Mouse (Mus musculus) embryonic facial prominence, embryonic 13.5 days (tissue): ENCODE measurements around the gene Stra8. TPM values are rescaled to one million over a fixed set of nuclear protein-coding genes. Genes with fewer than 3 reads are reported as not detected.

Experiments used
- ATAC-seq: fragments of 200-750 bp; cut with Nextera tagmentation; 2 replicates; pipeline ENCODE4 v1.8.0; 2017; ENCODE audit warnings: low read depth; ENCODE audit not compliant: insufficient number of reproducible peaks, insufficient read depth, low FRiP score, low TSS enrichment
- H3K27ac ChIP-seq: fragments of 300-500 bp; sonication (generic); 2 replicates; pipeline ENCODE4 v1.5.1; 2015; ENCODE audit warnings: moderate library complexity, mild to moderate bottlenecking, inconsistent platforms
- H3K27me3 ChIP-seq: fragments of 300-500 bp; sonication (generic); 2 replicates; pipeline ENCODE4 v1.6.1; 2015; ENCODE audit warnings: mild to moderate bottlenecking, inconsistent platforms
- H3K36me3 ChIP-seq: fragments of 300-500 bp; sonication (generic); 2 replicates; pipeline ENCODE4 v1.6.1; 2015; ENCODE audit warnings: mild to moderate bottlenecking, inconsistent platforms
- H3K4me1 ChIP-seq: fragments of 300-500 bp; sonication (generic); 2 replicates; pipeline ENCODE4 v1.6.1; 2015; ENCODE audit warnings: inconsistent platforms
- H3K4me2 ChIP-seq: fragments of 300-500 bp; sonication (generic); 2 replicates; pipeline ENCODE4 v1.6.1; 2015; ENCODE audit warnings: moderate library complexity, mild to moderate bottlenecking, inconsistent platforms
- H3K4me3 ChIP-seq: fragments of 300-500 bp; sonication (generic); 2 replicates; pipeline ENCODE4 v1.5.1; 2015; ENCODE audit warnings: mild to moderate bottlenecking, inconsistent platforms
- H3K9ac ChIP-seq: fragments of 300-500 bp; sonication (generic); 2 replicates; pipeline ENCODE4 v1.6.1; 2015; ENCODE audit warnings: mild to moderate bottlenecking, inconsistent platforms
- H3K9me3 ChIP-seq: fragments of 300-500 bp; sonication (generic); 2 replicates; pipeline ENCODE4 v1.6.1; 2016; ENCODE audit warnings: inconsistent platforms
- WGBS: fragments of 180-500 bp; shearing (Covaris S2); methylation state at CpG from one replicate; pipeline ENCODE4 v1.1.7; 2015; ENCODE audit warnings: mixed read lengths; 5-methylcytosine and 5-hydroxymethylcytosine counted together
- polyA plus RNA-seq: library from polyadenylated mRNA; unstranded; fragments of >200 nt; fragmentation: Nextera tagmentation; extraction: Ambion mirVana; gene quantifications from 2 replicates; pipeline ENCODE4 v1.2.1, GENCODE M21; 2015

The Stra8 gene
- polyA plus RNA-seq, 1 experiment from 2014 or later: not detected

DNA sequence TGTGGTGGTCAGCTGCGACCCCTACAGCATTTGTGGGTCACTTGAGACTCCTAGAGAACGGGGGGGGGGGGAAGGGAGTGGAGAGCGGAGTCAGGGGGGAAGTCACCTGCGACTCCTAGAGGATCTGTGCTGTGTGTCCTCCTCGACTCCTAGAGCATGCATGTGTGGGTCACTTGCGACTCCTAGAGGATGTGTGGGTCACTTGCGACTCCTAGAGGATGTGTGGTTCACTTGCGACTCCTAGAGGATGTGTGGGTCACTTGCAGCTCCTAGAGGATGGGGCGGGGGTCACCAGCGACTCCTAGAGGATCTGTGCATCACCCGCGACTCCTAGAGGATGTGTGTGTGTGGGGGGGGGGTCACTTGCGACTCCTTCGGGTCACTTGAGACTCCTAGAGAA is 2.0 kb downstream of the Stra8 start:
- no peak overlapping the region for H3K4me2 ChIP-seq
- H3K9me3 ChIP-seq: no peaks in the 10 kb centered on the region
- ATAC-seq: no peak
- H3K4me3 ChIP-seq: no peak overlapping the region
- no peaks in the 10 kb centered on the region for H3K36me3 ChIP-seq
- no peak overlapping the region for H3K9ac ChIP-seq
- H3K27me3 ChIP-seq: no peaks in the 10 kb centered on the region
- 50% methylated on average over 14 of the region's 14 CpGs for WGBS
- peaks cover 10% of the 10 kb centered on the region for H3K4me1 ChIP-seq
- H3K27ac ChIP-seq: no peak overlapping the region

DNA sequence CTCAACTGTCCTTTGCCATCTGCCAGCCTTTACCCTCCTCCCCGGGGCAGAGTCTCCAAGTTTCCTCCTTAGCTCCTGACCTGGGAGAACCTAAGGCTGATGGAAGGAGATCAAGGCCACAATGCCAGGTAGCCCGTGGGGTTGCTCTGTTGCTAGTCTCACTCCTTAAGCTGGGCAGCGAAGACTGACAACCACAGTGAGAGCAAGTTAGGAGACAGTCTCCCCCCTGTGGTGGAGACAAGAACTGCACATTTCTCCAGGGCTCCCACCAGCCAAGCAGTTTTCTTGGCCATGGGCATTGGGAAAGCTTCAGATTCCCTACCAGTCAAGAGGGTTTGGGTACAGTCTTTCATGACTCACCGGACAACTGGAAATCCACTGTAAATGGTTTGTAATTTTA is 7.2 kb downstream of the Stra8 start:
- Histone ChIP-seq H3K4me3 (no peak overlapping the region), H3K27me3 (no peaks in the 10 kb centered on the region), H3K36me3 (no peaks in the 10 kb centered on the region), H3K9me3 (no peaks in the 10 kb centered on the region), H3K27ac (no peak overlapping the region), H3K4me2 (no peak overlapping the region), H3K4me1 (0 out of 2 replicates have a peak, but pooled peaks cover 3% of the 10 kb centered on the region), H3K9ac (no peak overlapping the region)
- no peak for ATAC-seq
- 41% methylated on average over 4 of the region's 4 CpGs for WGBS

DNA sequence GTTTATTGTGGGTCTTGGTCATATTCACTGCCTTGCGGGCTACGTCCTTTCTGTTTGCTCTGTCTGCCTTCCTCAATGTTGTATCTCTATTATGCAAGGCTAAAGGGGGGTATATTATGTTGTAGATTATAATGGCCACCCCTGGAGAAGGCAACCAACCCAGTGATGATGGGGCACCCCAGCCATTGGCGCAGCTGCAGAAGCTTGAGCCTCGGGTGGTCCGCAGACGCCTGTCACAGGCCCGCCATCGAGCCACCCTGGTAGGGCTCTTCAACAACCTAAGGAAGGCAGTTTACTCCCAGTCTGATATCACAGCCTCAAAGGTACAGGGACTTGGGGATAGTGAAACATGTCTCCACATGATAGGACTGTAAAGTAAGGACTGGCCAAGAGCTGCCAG is 7.6 kb downstream of the Stra8 start:
- no peak overlapping the region for H3K27ac ChIP-seq
- no peak overlapping the region for H3K4me3 ChIP-seq
- H3K27me3 ChIP-seq: no peaks in the 10 kb centered on the region
- WGBS: 93% methylated on average over 8 of the region's 8 CpGs
- no peaks in the 10 kb centered on the region for H3K9me3 ChIP-seq
- no peak for ATAC-seq
- no peak overlapping the region for H3K9ac ChIP-seq
- no peaks in the 10 kb centered on the region for H3K36me3 ChIP-seq
- H3K4me2 ChIP-seq: no peak overlapping the region
- 0 out of 2 replicates have a peak, but pooled peaks cover 3% of the 10 kb centered on the region for H3K4me1 ChIP-seq

DNA sequence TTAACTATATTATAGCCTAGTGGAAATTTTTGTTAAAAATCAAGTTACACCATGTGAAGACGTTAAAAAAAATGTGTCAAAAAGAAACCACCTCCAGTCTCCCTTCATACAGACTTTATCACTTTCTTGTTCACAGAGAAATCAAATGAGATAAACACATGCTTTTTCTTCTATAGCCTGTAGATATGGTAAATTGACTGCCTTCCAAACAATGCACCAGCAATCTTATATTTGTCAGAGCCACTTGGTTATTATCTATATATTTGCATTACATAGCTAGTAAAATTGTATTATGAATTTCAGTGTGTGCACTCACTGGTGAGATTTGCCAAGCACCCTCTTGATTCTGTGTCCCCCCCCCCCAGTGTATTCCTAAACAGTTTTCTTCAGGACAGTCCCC is 12.7 kb downstream of the Stra8 start:
- Histone ChIP-seq H3K4me1 (no peaks in the 10 kb centered on the region), H3K4me2 (no peak overlapping the region), H3K27ac (no peak overlapping the region), H3K36me3 (no peaks in the 10 kb centered on the region), H3K9me3 (no peaks in the 10 kb centered on the region), H3K4me3 (no peak overlapping the region), H3K27me3 (no peaks in the 10 kb centered on the region), H3K9ac (no peak overlapping the region)
- ATAC-seq: no peak
- 93% methylated on average over 1 of the region's 1 CpGs for WGBS

DNA sequence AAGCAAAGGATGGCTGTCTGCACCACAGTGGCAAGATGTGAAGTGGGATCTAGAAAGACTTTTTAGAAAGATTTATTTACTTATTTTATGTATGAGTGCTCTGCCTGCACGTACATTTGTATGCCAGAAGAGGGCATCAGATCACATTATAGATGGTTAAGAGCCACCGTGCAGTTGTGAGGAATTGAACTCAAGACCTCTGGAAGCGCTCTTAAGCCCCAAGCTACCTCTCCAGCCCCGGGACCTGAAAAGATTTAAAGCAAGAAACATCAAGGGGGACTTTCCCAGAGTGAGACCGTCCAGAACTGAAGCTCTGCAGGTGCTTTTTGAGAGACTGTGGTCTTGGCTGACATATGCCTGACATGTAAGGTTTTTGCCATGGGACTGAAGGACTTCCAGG is 16.8 kb downstream of the Stra8 start:
- Histone ChIP-seq H3K9ac (no peak overlapping the region), H3K36me3 (no peaks in the 10 kb centered on the region), H3K4me3 (no peak overlapping the region), H3K4me2 (no peak overlapping the region), H3K27me3 (no peaks in the 10 kb centered on the region), H3K4me1 (0 out of 2 replicates have a peak, but pooled peaks cover 8% of the 10 kb centered on the region), H3K27ac (no peak overlapping the region), H3K9me3 (no peaks in the 10 kb centered on the region)
- ATAC-seq: no peak
- 79% methylated on average over 5 of the region's 5 CpGs for WGBS

DNA sequence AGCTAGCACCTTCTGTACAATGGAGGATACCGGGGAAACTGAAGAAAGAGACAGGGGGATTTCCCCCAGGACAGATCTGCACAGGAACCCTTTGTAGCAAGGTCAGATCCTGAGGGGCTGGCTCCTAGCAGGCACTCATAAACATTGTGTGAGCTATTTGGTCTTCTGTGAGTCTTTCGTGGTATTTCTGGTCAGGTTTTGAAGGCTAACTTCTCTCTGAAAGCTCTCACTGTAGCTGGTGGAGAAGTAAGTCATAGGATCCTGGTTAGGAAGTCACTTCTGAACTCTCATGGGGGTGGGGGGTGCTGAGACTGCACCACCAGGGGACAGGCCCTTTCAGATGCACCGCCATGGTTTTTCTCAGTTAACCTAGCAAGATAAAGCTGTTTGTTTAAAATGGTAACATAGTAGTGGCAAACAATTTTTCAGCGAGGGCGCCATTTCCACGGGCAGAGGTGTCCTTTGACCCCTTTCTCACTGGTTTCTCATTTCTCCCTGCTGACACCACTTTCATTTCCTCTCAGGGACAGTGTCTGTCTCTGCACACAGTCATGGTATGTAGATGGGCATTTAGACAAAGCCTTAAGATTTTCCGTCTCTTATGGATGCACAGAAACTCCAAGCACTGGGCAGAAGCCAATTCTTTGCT is 18.4 kb downstream of the Stra8 start:
- no peak overlapping the region for H3K27ac ChIP-seq
- no peak overlapping the region for H3K4me2 ChIP-seq
- 65% methylated on average over 7 of the region's 7 CpGs for WGBS
- no peaks in the 10 kb centered on the region for H3K36me3 ChIP-seq
- no peak overlapping the region for H3K9ac ChIP-seq
- H3K4me1 ChIP-seq: 0 out of 2 replicates have a peak, but pooled peaks cover 8% of the 10 kb centered on the region
- no peaks in the 10 kb centered on the region for H3K27me3 ChIP-seq
- no peak for ATAC-seq
- H3K9me3 ChIP-seq: no peaks in the 10 kb centered on the region
- no peak overlapping the region for H3K4me3 ChIP-seq

DNA sequence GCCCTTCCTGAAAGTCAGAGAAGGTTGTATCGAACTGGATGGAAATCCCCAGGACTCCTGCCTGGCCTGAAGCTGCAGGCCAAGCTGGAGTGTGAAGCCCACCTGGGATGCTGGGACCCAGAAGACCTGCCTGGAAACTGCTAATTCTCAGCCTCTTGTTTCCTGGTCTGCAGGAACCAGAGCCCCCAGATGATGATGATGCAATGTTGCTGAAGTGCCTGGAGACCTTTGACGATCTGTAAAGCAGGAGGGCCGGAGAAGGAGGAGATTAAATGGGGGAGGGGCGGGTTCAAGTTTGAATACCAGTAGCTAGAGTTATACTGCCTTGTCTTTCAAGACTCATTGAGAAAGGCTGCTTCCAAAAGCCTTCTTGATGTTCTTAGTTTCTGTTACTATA is 19.0 kb downstream of the Stra8 start:
- no peak overlapping the region for H3K9ac ChIP-seq
- H3K36me3 ChIP-seq: no peaks in the 10 kb centered on the region
- H3K9me3 ChIP-seq: no peaks in the 10 kb centered on the region
- no peak overlapping the region for H3K27ac ChIP-seq
- no peaks in the 10 kb centered on the region for H3K27me3 ChIP-seq
- 0 out of 2 replicates have a peak, but pooled peaks cover 8% of the 10 kb centered on the region for H3K4me1 ChIP-seq
- ATAC-seq: no peak
- 43% methylated on average over 4 of the region's 4 CpGs for WGBS
- H3K4me3 ChIP-seq: no peak overlapping the region
- no peak overlapping the region for H3K4me2 ChIP-seq

DNA sequence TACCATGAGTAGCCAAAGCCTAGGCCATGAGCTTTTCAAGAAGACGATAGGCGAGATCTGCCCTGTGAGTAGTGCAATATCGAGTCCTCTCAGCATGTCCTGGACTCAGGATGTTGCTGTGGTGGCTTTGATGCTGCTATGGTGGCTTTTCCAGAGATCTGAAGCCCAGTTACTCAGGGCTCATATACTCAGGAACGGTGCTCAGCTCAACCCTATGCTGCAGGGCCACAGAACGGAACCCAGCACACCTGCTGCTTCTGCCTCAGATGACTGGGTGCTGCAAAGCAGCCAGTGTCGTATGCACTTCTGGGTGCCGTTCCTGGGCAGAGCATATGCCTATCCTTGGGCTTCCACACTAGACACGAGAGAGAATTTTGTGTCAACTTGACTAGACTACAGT is 19.5 kb downstream of the Stra8 start:
- H3K27ac ChIP-seq: no peak overlapping the region
- peaks cover 10% of the 10 kb centered on the region for H3K4me1 ChIP-seq
- H3K36me3 ChIP-seq: no peaks in the 10 kb centered on the region
- no peak for ATAC-seq
- no peak overlapping the region for H3K9ac ChIP-seq
- H3K4me2 ChIP-seq: no peak overlapping the region
- no peak overlapping the region for H3K4me3 ChIP-seq
- no peaks in the 10 kb centered on the region for H3K9me3 ChIP-seq
- 91% methylated on average over 8 of the region's 8 CpGs for WGBS
- H3K27me3 ChIP-seq: no peaks in the 10 kb centered on the region

DNA sequence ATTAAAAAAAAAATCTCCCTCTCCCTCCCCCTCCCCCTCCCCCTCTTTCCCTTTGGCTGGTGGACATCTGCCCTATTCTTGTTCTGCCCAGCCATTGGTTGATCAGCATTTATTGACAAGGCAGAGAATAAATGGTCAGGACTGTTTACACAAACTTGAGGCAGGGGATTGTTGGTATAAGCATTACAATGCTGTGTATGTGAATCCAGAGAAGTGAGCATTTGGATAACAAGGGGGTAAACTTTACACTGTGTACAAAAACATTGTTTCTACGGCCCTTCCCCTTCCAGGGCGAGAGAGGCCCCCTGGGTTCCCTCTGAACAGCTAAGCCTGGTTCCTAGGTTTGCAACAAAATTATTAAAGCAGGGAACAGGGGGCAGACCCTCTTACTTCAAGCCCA is 21.5 kb downstream of the Stra8 start:
- Histone ChIP-seq H3K4me3 (no peak overlapping the region), H3K4me1 (peaks cover 16% of the 10 kb centered on the region), H3K4me2 (no peak overlapping the region), H3K36me3 (no peaks in the 10 kb centered on the region), H3K9me3 (no peaks in the 10 kb centered on the region), H3K27ac (no peak overlapping the region), H3K9ac (no peak overlapping the region), H3K27me3 (no peaks in the 10 kb centered on the region)
- 69% methylated on average over 2 of the region's 2 CpGs for WGBS
- no peak for ATAC-seq

DNA sequence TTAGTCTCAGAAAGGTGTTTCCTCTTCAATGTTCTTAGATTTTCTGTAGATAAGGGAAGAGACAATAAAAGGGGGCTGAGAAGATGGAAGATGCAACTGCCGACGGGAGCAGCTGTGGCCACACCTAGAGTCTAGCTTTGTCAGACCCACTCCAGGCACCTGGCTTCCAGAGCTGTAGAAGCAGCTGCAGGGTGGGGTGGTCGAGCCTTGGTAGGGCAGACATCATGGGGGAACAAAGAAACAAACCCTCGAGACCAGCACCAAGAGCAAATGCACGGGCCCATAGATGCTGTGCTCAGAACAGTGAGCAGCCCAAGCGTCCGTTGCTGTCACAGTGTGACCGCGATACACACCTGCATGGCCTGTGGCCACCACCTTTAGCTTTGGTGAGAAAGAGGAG is 22.5 kb downstream of the Stra8 start:
- H3K4me3 ChIP-seq: no peak overlapping the region
- H3K36me3 ChIP-seq: no peaks in the 10 kb centered on the region
- no peak for ATAC-seq
- H3K9me3 ChIP-seq: no peaks in the 10 kb centered on the region
- no peak overlapping the region for H3K4me2 ChIP-seq
- H3K9ac ChIP-seq: no peak overlapping the region
- peaks cover 16% of the 10 kb centered on the region for H3K4me1 ChIP-seq
- H3K27me3 ChIP-seq: no peaks in the 10 kb centered on the region
- H3K27ac ChIP-seq: no peak overlapping the region
- 86% methylated on average over 9 of the region's 9 CpGs for whole genome bisulfite sequencing

DNA sequence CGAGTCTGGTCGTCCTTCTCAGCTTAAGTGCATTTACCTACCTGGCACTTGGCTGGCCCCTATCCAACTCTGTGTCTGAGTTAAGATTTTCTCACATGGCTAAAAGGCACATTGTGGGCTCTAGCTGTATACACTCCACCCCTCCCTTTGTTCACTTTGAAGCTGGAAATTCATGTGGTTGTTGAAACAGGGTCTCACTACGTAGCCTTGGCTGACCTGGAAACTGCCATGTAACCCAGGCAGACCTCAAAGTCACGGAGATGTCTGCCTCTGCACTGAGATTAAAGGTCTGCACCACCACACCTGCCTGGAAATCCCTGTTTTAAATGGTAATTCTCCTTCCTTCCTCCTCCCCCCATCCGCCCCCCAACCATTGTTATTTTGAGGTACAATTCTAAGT is 23.5 kb downstream of the Stra8 start:
- H3K4me1 ChIP-seq: peaks cover 15% of the 10 kb centered on the region
- H3K9me3 ChIP-seq: no peaks in the 10 kb centered on the region
- no peak for ATAC-seq
- WGBS: 74% methylated on average over 5 of the region's 5 CpGs
- H3K36me3 ChIP-seq: no peaks in the 10 kb centered on the region
- H3K27me3 ChIP-seq: no peaks in the 10 kb centered on the region; the same call in 1 of the 2 replicates
- H3K4me2 ChIP-seq: no peak overlapping the region
- no peak overlapping the region for H3K4me3 ChIP-seq
- H3K27ac ChIP-seq: no peak overlapping the region
- no peak overlapping the region for H3K9ac ChIP-seq

DNA sequence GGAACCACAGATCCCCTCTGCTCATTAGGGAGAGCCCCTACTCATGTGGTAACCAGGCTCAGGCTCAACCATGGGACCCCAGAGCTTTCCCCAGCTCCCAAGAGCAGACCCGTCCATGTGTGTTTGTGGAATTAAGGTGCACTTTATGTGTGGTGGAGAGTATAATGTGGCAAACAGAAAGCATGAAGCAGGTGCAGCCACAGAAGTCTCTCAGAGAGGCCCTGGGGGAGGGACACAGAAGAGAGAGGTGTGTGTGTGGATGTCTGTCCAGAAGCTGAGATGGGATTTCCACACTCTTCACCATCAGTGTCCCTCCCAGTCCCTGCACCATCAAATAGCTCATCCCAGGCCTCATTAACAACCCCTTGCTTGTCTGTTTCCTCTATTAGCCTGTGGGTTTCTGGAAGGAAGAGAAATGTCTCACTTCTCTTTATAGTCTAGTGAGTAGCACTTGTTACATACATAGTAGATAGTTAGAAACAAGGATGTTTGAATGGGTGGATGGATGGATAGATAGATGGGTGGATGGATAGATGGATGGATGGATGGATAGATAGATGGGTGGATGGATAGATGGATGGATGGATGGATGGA is 26.6 kb downstream of the Stra8 start:
- Histone ChIP-seq H3K9ac (no peak overlapping the region), H3K4me1 (peaks cover 13% of the 10 kb centered on the region), H3K4me2 (no peak overlapping the region), H3K9me3 (no peaks in the 10 kb centered on the region), H3K36me3 (no peaks in the 10 kb centered on the region), H3K4me3 (no peak overlapping the region), H3K27ac (no peak overlapping the region), H3K27me3 (no peaks in the 10 kb centered on the region; the same call in 1 of the 2 replicates)
- no peak for ATAC-seq
- 83% methylated on average over 1 of the region's 1 CpGs for WGBS
